Mouse (Mus musculus) limb, embryonic 14.5 days (tissue): ENCODE data around the gene Asic2. TPM values are rescaled to one million over a fixed set of nuclear protein-coding genes. Genes with fewer than 3 reads are reported as not detected.

ENCODE experiments used
- ATAC-seq: fragments of 200-750 bp; cut with Nextera tagmentation; 2 replicates; pipeline ENCODE4 v1.8.0; 2017; ENCODE audit warnings: low read depth, moderate number of reproducible peaks, moderate TSS enrichment; ENCODE audit not compliant: low FRiP score
- DNase-seq: peaks from one replicate; pipeline ENCODE4 v3.0.0-alpha.2; 2015; ENCODE audit warnings: low spot score
- H3K27ac ChIP-seq: fragments of 300-500 bp; sonication (generic); replicated peaks from 2 replicates; pipeline ENCODE4 v1.5.1; 2014; ENCODE audit warnings: low read depth, mild to moderate bottlenecking, low read length, moderate library complexity, mixed read lengths
- H3K27me3 ChIP-seq: fragments of 300-500 bp; sonication (generic); 2 replicates; pipeline ENCODE4 v1.6.1; 2014; ENCODE audit warnings: low read length, mixed read lengths; ENCODE audit not compliant: control insufficient read depth, insufficient read depth
- H3K36me3 ChIP-seq: fragments of 300-500 bp; sonication (generic); 2 replicates; pipeline ENCODE4 v1.6.1; 2014; ENCODE audit warnings: mild to moderate bottlenecking, low read length, moderate library complexity, mixed read lengths; ENCODE audit not compliant: control insufficient read depth, insufficient read depth
- H3K4me1 ChIP-seq: fragments of 300-500 bp; sonication (generic); 2 replicates; pipeline ENCODE4 v1.6.1; 2014; ENCODE audit warnings: antibody characterized with exemption, low read length, mixed read lengths; ENCODE audit not compliant: control insufficient read depth, insufficient read depth
- H3K4me2 ChIP-seq: fragments of 300-500 bp; sonication (generic); replicated peaks from 2 replicates; pipeline ENCODE4 v1.6.1; 2014; ENCODE audit warnings: low read depth, mild to moderate bottlenecking, low read length, moderate library complexity; ENCODE audit not compliant: severe bottlenecking
- H3K4me3 ChIP-seq: fragments of 300-500 bp; sonication (generic); replicated peaks from 2 replicates; pipeline ENCODE4 v1.5.1; 2014; ENCODE audit warnings: low read length
- H3K9ac ChIP-seq: fragments of 300-500 bp; sonication (generic); 2 replicates; pipeline ENCODE4 v1.6.1; 2014; ENCODE audit warnings: mild to moderate bottlenecking, low read depth, low read length, moderate library complexity; ENCODE audit not compliant: severe bottlenecking
- H3K9me3 ChIP-seq: fragments of 300-500 bp; sonication (generic); 2 replicates; pipeline ENCODE4 v1.6.1; 2016; ENCODE audit warnings: low read length; ENCODE audit not compliant: control insufficient read depth
- POLR2A ChIP-seq: fragments of 200-500 bp; IDR thresholded peaks from 2 replicates; pipeline ENCODE4 v1.8.0; 2012; ENCODE audit warnings: inconsistent platforms, mild to moderate bottlenecking, moderate library complexity, borderline replicate concordance; ENCODE audit not compliant: insufficient read depth, insufficient read length; ENCODE audit errors: extremely low read depth
- WGBS: fragments of 180-500 bp; shearing (Covaris S2); extraction: QIAGEN DNeasy Blood & Tissue Kit; methylation state at CpG from one replicate; pipeline ENCODE4 v1.1.7; 2014; 5-methylcytosine and 5-hydroxymethylcytosine counted together
- polyA plus RNA-seq, 2 experiments: library from polyadenylated mRNA; depleted of rRNA in 1 of 2; stranded (reverse) in 1 of 2; unstranded in 1 of 2; fragments of >200 nt; fragmentation: Nextera tagmentation in 1 of 2; extraction: Ambion mirVana in 1 of 2; gene quantifications; 2 replicates each; pipeline versions ENCODE4 v1.2.1 to v1.2.3; 2012 to 2014

The Asic2 gene
- polyA plus RNA-seq, 2 experiments = 0.72 to 1.3 TPM

DNA sequence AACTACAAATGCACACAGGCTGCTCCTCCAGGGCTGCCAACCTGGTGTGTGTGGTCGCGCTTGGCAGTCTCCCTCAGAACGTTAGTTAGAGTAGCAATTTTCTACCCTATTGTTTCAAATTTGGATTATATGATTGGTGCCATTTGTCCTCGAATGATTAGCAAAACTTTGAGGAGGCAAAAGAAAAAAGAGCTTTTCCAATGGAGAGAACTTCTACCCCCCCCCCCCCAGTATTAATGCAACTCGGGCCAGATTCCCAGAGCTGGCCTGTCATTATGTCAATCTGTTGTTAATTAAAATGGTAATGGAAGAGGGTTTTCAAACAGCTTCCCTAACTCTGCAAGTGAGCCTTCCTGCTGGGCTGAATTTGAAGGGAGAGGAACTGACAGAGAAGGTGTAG lies 690.9 kb downstream of the Asic2 start:
- no peak for DNase-seq
- no peak for TF ChIP-seq POLR2A
- Histone ChIP-seq H3K4me3 (no peak overlapping the region), H3K9me3 (no peaks in the 10 kb centered on the region), H3K4me2 (no peak overlapping the region), H3K27me3 (no peaks in the 10 kb centered on the region), H3K27ac (no peak overlapping the region), H3K4me1 (no peaks in the 10 kb centered on the region), H3K36me3 (no peaks in the 10 kb centered on the region), H3K9ac (no peak overlapping the region)
- 42% methylated on average over 5 of the region's 5 CpGs for WGBS
- ATAC-seq = no peak

DNA sequence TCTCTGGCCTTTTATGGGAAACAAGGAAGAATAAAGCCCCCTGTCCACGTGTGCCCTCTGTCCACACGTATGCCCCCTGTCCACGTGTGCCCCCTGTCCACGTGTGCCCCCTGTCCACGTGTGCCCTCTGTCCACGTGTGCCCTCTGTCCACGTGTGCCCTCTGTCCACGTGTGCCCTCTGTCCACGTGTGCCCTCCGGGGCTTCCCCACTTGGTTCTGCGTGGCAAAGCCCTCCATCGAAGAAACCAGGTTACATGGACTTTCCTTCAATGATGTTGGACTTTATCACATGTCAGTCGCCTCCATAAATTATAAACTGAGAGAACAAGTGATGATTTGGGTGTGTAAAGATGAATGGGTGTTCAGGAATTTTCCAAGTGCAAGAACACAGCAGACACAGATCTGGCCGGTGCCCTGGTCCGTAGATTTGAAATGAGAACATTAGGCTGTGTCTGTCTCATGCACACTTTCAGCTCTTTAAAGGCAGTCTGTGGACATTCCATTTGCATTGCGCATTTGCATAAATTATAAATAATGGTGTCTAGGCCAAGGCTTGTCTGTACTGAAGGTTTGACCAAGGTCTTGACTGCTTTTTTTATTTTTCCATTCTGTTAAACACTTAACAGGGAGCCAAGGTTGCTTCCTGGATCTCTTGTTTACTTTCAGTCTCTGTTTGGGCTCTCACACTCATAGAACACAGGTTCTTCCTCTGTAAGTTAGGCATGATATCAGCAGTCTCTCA lies 695.4 kb downstream of the Asic2 start:
- Histone ChIP-seq H3K4me2 (no peak overlapping the region), H3K9me3 (no peaks in the 10 kb centered on the region), H3K9ac (no peak overlapping the region), H3K4me3 (no peak overlapping the region), H3K4me1 (peaks cover 6% of the 10 kb centered on the region; the same call in 1 of the 2 replicates), H3K27me3 (no peaks in the 10 kb centered on the region), H3K36me3 (no peaks in the 10 kb centered on the region), H3K27ac (no peak overlapping the region)
- 87% methylated on average over 16 of the region's 16 CpGs for WGBS
- TF ChIP-seq POLR2A = no peak
- DNase-seq (no peak), ATAC-seq (no peak)

GRCm38 (mm10) chr11:81271422-81271821 lies 696.8 kb downstream of the Asic2 start:
- no peak overlapping the region for H3K27ac ChIP-seq
- H3K9me3 ChIP-seq = peaks cover 4% of the 10 kb centered on the region; the same call in 1 of the 2 replicates
- 84% methylated on average over 1 of the region's 1 CpGs for WGBS
- ATAC-seq = no peak
- no peaks in the 10 kb centered on the region for H3K36me3 ChIP-seq
- no peak overlapping the region for H3K4me3 ChIP-seq
- no peaks in the 10 kb centered on the region for H3K27me3 ChIP-seq
- TF ChIP-seq POLR2A = no peak
- no peak overlapping the region for H3K9ac ChIP-seq
- peaks cover 6% of the 10 kb centered on the region; the same call in 1 of the 2 replicates for H3K4me1 ChIP-seq
- DNase-seq = no peak
- H3K4me2 ChIP-seq = no peak overlapping the region

GRCm38 (mm10) chr11:81270518-81270917 lies 697.7 kb downstream of the Asic2 start:
- Histone ChIP-seq H3K9ac (no peak overlapping the region), H3K27me3 (no peaks in the 10 kb centered on the region), H3K4me1 (peaks cover 6% of the 10 kb centered on the region; the same call in 1 of the 2 replicates), H3K36me3 (no peaks in the 10 kb centered on the region), H3K9me3 (peaks cover 4% of the 10 kb centered on the region; the same call in 1 of the 2 replicates), H3K4me3 (no peak overlapping the region), H3K27ac (no peak overlapping the region), H3K4me2 (no peak overlapping the region)
- WGBS = 32% methylated on average over 7 of the region's 7 CpGs
- TF ChIP-seq POLR2A = no peak
- ATAC-seq = no peak
- DNase-seq = peak; percentile 8

DNA sequence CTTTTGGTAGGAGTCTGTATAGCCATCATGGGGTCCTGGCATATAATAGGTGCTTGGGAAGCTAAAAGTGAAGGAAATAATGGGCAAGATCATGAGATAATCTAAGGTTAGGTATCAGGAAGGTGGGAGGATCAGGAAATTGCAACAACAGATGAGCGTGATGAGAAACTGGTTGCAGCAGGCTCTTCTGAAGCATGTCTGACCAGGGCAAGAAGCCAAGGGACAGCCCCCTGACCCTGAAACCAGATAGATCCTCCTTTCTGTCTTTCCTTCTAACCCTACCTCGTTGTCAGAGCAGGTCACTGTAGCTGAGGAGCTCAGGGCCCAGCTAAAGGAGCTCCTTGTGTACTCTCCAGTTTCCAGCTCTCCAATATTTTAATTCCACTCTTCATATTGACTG lies 704.5 kb downstream of the Asic2 start:
- Histone ChIP-seq H3K36me3 (no peaks in the 10 kb centered on the region), H3K9ac (no peak overlapping the region), H3K4me1 (no peaks in the 10 kb centered on the region), H3K4me2 (no peak overlapping the region), H3K27me3 (no peaks in the 10 kb centered on the region), H3K4me3 (no peak overlapping the region), H3K9me3 (peaks cover 4% of the 10 kb centered on the region; the same call in 1 of the 2 replicates), H3K27ac (no peak overlapping the region)
- ATAC-seq = no peak
- DNase-seq = no peak
- WGBS = 75% methylated on average over 2 of the region's 2 CpGs
- TF ChIP-seq POLR2A = no peak
